Mouse (Mus musculus) thymus, postnatal 25 days (tissue): ENCODE measurements around the gene B3gnt6.
"Not testable (repeated sequence)": the region's sequence is repeated elsewhere in the genome, so short reads cannot be mapped to it uniquely, and the experiment has no call there.

Source experiments
- DNase-seq: peaks from one replicate; pipeline ENCODE4 v3.0.0; 2022

Gene B3gnt6

DNA sequence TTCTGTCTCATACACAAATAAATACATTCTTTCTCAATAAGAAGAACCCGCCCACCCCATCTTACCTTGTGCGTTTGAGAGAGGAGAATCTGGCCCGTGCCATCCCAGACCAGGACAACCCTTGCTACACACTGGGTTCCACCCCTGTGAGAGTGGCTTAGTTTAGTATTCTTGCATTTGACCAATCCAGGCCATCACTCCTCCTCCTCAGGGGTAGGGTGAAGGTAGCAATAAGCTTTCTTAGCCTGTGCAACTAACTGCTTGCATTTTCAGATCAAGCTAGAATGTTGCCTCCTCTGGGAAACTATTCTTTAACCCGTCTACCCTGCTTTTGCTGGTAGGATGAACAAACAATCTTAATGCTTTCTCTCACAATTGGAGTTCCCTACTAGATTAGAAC lies at the start of gene B3gnt6:
Gene B3gnt6, minus strand, starts transcription at position 101 of the 400 bp plus-strand sequence.
- no peak for DNase-seq

- no peak for DNase-seq
Observed at GRCm38 (mm10) chr7:98236686-98237359, 37.5 kb upstream of the B3gnt6 start.

DNA sequence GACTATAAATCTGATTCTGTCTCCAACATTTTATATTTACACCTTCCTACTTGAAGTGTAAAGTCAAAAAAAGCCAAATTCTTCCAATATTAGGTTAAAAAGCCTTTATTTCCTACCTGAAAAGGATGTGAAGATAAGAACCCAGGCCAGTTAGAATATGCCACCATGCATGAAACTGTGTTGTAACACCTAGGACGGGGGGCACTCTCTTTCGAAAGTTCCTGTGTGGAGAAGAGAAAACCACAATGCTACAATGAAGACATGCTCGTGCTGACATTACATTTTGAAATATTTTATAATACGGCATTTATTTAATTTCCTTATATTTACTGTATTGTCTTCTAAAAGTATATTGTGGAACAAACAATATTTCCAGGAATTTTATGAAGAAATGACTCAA lies 24.5 kb upstream of the B3gnt6 start:
- DNase-seq: no peak

GRCm38 (mm10) chr7:98216713-98217112 lies 17.4 kb upstream of the B3gnt6 start:
- no peak for DNase-seq

- DNase-seq: no peak
Observed at GRCm38 (mm10) chr7:98202946-98203345, 3.7 kb upstream of the B3gnt6 start.

DNA sequence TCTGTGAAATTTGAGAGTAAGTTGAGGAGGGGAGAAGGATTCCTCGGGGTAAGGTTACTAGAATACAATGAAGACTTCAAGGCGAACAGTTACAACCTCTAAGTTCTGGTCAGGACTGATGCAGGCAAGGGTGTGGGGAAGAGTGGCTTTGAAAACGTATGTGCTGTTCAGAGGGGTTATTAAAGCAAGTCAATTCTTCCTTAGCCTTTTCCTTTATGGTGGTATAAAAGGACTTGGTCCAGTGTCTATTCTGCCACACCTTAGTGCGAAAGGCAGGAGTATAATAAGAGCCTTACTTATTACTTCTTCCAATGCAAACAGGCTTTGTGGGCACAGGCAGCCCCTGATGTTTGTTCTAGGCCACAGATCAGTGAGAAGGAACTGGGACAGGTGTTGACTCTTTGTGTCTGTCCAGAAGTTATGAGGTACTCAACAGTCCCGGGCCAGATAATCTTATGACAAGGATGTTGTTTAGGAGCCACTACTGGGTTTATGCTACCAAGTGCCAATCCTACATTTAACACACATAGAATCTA lies 2.3 kb upstream of the B3gnt6 start:
- DNase-seq: no peak

DNA sequence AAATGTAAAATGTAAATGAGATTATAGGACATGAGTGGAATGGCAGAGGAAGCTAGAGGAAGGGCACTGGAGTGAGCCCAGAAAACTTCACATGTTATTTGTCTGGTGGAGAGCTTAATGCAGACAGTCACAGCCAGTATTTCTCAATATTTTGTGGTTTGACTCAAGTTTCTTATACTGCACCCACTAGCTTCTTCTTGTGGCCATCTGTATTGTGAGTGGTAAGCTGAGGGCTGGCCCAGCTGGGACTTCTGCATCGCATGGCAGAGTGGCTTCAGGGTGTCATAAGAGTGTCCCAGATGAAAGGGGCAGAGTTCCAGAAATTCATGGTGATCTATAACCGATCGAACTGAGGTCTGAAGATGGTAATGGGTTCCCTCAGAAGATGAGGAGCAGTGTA lies 1.1 kb upstream of the B3gnt6 start:
- DNase-seq: no peak

DNA sequence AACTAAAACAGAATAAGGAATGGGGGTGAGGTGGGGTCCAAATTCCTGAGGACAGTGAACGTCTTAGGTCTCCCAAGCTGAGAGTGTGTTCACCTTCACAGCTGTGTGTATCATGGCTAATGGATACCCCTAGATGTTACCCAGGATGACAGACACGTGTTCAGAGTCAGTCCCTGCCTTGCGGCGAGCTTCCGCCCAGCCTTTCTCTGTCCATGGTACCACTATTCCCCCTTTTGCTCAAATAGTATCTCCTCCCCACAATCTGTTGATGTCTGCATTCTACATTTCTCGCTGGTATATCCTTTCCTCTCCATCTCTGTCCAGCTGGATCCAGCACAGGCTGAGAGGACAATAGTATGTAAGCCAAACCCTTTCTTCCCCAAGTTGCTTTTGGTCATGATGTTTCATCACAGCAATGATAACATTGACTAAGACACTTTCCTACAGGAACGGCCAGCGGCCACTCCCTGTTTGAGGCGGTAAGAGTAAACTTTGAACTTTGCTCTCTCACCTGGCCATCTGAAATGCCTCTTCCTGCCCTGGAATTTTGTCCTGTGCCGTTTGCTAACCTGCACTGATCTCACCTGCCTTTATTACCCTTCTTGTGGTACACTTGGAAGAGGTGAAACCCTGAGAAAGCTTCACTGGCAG lies 4.0 kb downstream of the B3gnt6 start:
- no peak for DNase-seq

DNA sequence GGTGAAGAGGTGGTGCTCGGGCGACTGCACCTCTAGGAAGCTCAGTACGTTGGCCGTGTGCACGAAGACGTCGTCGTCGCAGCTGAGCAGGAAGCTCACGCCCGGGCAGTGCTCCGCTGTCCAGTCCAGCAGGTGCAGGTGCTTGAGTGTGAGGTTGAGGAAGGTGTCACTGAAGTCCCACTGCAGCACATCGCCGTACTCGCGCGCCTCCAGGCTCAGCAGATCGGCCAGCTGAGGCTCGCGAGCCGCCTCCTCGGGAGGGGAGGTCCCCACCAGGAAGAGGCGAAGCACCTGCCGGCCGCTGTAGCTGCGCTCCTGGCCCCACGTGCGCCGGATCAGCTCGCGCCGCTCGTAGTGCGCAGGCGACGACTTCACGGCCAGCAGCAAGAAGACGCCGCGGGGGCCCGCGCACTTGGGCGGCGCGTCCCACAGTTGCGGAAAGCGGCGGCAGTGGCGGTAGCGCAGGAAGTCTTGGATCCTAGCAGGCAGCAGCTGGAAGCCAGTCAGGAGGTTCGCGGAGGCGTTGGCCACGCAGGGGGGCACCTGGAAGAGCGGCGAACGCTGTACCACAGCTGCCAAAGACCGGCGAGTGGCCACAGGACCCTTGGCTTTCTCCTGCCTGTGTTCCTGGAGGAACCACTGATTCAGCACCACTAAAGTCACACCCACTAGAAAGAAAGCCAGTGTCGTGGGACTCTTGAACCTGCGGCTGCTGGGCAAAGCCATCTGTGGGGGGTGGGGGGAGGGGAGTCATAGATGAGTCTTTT lies 5.1 kb downstream of the B3gnt6 start:
- peak; percentile 59 for DNase-seq

GRCm38 (mm10) chr7:98193515-98194025 lies 5.7 kb downstream of the B3gnt6 start:
- DNase-seq: peak; percentile 42

- no peak for DNase-seq
Observed at GRCm38 (mm10) chr7:98191571-98192250, 7.6 kb downstream of the B3gnt6 start.

- DNase-seq: no peak
Observed at GRCm38 (mm10) chr7:98190578-98190977, 8.7 kb downstream of the B3gnt6 start.

DNA sequence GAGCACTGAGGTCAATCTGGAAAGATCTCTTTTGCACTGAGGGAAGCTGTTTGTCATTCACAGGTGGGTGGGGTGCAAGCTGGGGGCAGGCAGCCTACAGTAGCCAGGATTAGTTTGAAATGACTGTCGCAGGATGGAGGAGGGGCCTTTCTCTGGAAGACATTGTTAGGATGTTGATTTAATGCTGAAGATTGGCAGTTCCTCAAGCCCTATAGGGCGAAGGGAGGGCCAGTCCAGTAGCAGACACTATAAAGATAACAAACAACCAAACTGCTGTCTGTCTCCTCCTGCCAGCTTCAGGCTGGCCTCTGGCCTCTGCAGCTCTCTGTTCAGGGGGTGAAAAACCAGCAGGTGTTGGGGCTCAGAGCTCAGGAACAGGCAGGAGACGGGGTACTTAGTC lies 9.5 kb downstream of the B3gnt6 start:
- no peak for DNase-seq

DNA sequence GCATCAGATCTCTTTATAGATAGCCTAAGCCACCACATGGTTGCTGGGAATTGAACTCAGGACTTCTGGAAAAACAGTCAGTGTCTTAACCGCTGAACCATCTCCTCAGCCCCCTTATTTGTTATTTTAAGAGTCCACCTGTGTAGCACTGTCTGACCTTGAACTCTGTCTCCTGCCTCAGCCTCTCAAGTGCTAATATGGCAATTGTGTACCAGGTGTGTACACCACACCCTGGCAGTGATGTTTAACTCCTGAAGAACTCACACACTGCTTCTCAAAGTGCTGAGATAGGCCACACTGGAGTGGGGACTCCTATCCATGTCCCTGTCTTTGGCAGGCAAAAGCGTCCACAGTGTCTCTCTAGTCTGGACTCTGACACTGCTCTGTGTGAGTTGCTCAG lies 10.6 kb downstream of the B3gnt6 start:
- DNase-seq: no peak

GRCm38 (mm10) chr7:98188238-98188637 lies 11.0 kb downstream of the B3gnt6 start:
- DNase-seq: no peak

GRCm38 (mm10) chr7:98187332-98187731 lies 11.9 kb downstream of the B3gnt6 start:
- DNase-seq: not testable (repeated sequence)

GRCm38 (mm10) chr7:98186637-98187036 lies 12.6 kb downstream of the B3gnt6 start:
- DNase-seq: no peak

GRCm38 (mm10) chr7:98185326-98185725 lies 14.0 kb downstream of the B3gnt6 start:
- no peak for DNase-seq

DNA sequence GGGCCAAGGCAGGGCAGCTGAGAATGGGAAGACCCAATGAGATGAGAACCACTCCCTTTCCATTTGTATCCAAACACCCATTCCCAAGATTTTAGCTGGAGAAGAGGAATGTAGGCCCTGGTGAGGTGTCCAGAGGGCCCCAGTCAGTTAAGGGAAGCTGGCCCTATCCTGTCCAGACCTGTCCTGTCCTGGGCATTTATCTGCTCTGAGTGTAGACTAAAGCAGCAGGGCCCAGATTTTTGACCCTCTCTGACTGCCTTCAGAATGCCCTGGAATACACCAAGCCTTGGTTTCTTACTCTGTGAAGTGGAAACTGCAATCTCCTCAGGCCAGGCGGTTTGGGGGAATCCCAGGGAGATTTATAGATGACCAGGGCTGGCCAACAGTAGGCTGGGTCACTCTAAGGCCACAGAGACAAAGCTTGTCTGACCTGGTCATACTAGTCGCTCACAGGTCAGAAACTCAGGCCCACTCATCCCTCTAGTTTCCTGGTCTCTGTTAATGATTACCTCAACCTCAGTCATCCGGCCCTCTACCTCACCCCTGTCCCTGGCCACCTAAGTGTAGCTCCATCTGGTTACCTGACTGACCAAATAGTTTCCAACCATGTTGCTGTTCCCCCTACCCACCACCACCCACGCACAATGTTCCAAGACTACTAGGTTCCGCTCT lies 20.6 kb downstream of the B3gnt6 start:
- DNase-seq: no peak

- peak; percentile 79 for DNase-seq
Observed at GRCm38 (mm10) chr7:98177929-98178559, 21.2 kb downstream of the B3gnt6 start, which contains the start of gene Capn5. Gene Capn5, minus strand, starts transcription at chr7:98178274.

- DNase-seq: no peak
Observed at GRCm38 (mm10) chr7:98177566-98177928, 21.7 kb downstream of the B3gnt6 start.

GRCm38 (mm10) chr7:98177071-98177485 lies 22.2 kb downstream of the B3gnt6 start:
- DNase-seq: peak; percentile 56
